Mouse (Mus musculus) CH12.LX (cell line): ENCODE measurements around the gene Meox1.

Source experiments
- CTCF ChIP-seq, 2 experiments: IDR thresholded peaks in 1 of 2; conservative IDR thresholded peaks in 1 of 2; 2 replicates each; pipeline ENCODE4 v1.5.1; 2011 to 2012; ENCODE audit warnings: low read depth in 2 of 2, low read length in 2 of 2, improper control_type of control experiment in 1 of 2, inconsistent platforms in 1 of 2, mild to moderate bottlenecking in 1 of 2, moderate library complexity in 1 of 2
- ETS1 ChIP-seq: conservative IDR thresholded peaks from 2 replicates; pipeline ENCODE4 v1.6.1; 2012; ENCODE audit warnings: low read depth, mild to moderate bottlenecking, inconsistent platforms, low read length, improper control_type of control experiment, moderate library complexity
- HCFC1 ChIP-seq: IDR thresholded peaks from 2 replicates; pipeline ENCODE4 v1.6.1; 2012; ENCODE audit warnings: low read depth, mild to moderate bottlenecking, inconsistent platforms, low read length, improper control_type of control experiment
- MYC ChIP-seq: IDR thresholded peaks from 2 replicates; pipeline ENCODE4 v1.6.1; 2011; ENCODE audit warnings: low read depth, mild to moderate bottlenecking, improper control_type of control experiment, low read length
- POLR2A ChIP-seq: IDR thresholded peaks from 2 replicates; pipeline ENCODE4 v1.6.1; 2011; ENCODE audit warnings: low read depth, mild to moderate bottlenecking, improper control_type of control experiment, low read length
- POLR2AphosphoS2 ChIP-seq: IDR thresholded peaks from 2 replicates; pipeline ENCODE4 v1.6.1; 2011; ENCODE audit warnings: low read depth, low read length, improper control_type of control experiment
- RCOR1 ChIP-seq: conservative IDR thresholded peaks from 2 replicates; pipeline ENCODE4 v1.6.1; 2012; ENCODE audit warnings: low read depth, mild to moderate bottlenecking, inconsistent platforms, low read length, improper control_type of control experiment

- TF ChIP-seq HCFC1 (no peak), CTCF (conservative IDR thresholded peaks at IDR 0.05 in 1 of 2, IDR thresholded peaks at IDR 0.05 in 1 of 2; ENCODE audit: low read depth in 2 of 2, low read length in 2 of 2) (no peak), POLR2AphosphoS2 (no peak), POLR2A (no peak), RCOR1 (no peak), MYC (no peak), ETS1 (no peak)
Observed at GRCm38 (mm10) chr11:101871435-101871834, 22.7 kb downstream of the Meox1 start.
